Mouse (Mus musculus) heart, embryonic 10.5 days (tissue): ENCODE results near the gene Ralgps1. TPM values are rescaled to one million over a fixed set of nuclear protein-coding genes. Genes with fewer than 3 reads are reported as not detected.
A peak's percentile ranks its signal among the peaks of the same experiment; 100 is the strongest.
"Not testable (repeated sequence)": the region's sequence is repeated elsewhere in the genome, so short reads cannot be mapped to it uniquely, and the experiment has no call there.

ENCODE experiments used
- DNase-seq: peaks from one replicate; pipeline ENCODE4 v3.0.0-alpha.2; 2017; ENCODE audit warnings: low spot score
- H3K27ac ChIP-seq: fragments of 300-500 bp; sonication (generic); 2 replicates; pipeline ENCODE4 v1.5.1; 2016; ENCODE audit warnings: mild to moderate bottlenecking
- H3K27me3 ChIP-seq: fragments of 300-500 bp; sonication (generic); 2 replicates; pipeline ENCODE4 v1.6.1; 2016; ENCODE audit warnings: mild to moderate bottlenecking; ENCODE audit not compliant: poor library complexity, insufficient read depth, severe bottlenecking
- H3K36me3 ChIP-seq: fragments of 300-500 bp; sonication (generic); 2 replicates; pipeline ENCODE4 v1.6.1; 2016; ENCODE audit warnings: mild to moderate bottlenecking, moderate library complexity
- H3K4me1 ChIP-seq: fragments of 300-500 bp; sonication (generic); 2 replicates; pipeline ENCODE4 v1.6.1; 2016; ENCODE audit warnings: mild to moderate bottlenecking
- H3K4me3 ChIP-seq: fragments of 300-500 bp; sonication (generic); 2 replicates; pipeline ENCODE4 v1.5.1; 2016; ENCODE audit warnings: mild to moderate bottlenecking, moderate library complexity
- H3K9me3 ChIP-seq: fragments of 300-500 bp; sonication (generic); 2 replicates; pipeline ENCODE4 v1.6.1; 2016; ENCODE audit warnings: mild to moderate bottlenecking, moderate library complexity
- WGBS: fragments of 180-500 bp; shearing (Covaris S2); methylation state at CpG from one replicate; pipeline ENCODE4 v1.1.7; 2016; 5-methylcytosine and 5-hydroxymethylcytosine counted together
- polyA plus RNA-seq: library from polyadenylated mRNA; unstranded; fragments of >200 nt; fragmentation: Nextera tagmentation; extraction: Ambion mirVana; gene quantifications from 2 replicates; pipeline ENCODE4 v1.2.1, GENCODE M21; 2016

Ralgps1 gene
- polyA plus RNA-seq, 1 experiment from 2014 or later: 3.8 TPM

GRCm38 (mm10) chr2:33335789-33336188 is 35.5 kb downstream of the Ralgps1 start:
- Histone ChIP-seq H3K27ac (no peak overlapping the region), H3K4me1 (no peaks in the 10 kb centered on the region), H3K27me3 (no peaks in the 10 kb centered on the region), H3K4me3 (no peak overlapping the region), H3K36me3 (peaks cover 22% of the 10 kb centered on the region), H3K9me3 (no peaks in the 10 kb centered on the region)
- no peak for DNase-seq

- WGBS: 79% methylated on average over 2 of the region's 3 CpGs
- DNase-seq: no peak
- Histone ChIP-seq H3K4me1 (no peaks in the 10 kb centered on the region), H3K4me3 (no peak overlapping the region), H3K27ac (no peak overlapping the region), H3K9me3 (no peaks in the 10 kb centered on the region), H3K27me3 (no peaks in the 10 kb centered on the region), H3K36me3 (0 out of 2 replicates have a peak, but pooled peaks cover under 1% of the 10 kb centered on the region)
Observed at GRCm38 (mm10) chr2:33329622-33330021, 41.7 kb downstream of the Ralgps1 start.

DNA sequence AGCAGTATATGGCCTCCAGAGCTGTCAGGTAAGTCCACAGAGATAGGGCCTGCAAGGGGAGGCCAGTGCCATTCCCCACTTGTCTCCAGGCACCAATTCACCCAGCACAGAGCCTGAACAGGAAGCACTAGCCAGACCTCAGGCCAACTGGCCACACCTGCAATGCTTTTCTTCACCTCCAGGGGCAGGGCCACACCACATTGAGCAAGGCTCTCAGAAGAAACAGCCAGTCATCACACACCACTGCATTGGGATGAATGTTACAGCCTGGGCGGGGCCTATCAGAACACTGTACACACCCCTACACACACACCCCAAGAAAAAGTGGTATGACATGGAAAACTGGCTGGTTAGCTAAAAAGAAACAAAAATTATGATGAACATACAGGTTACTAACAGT is 42.3 kb downstream of the Ralgps1 start:
- H3K9me3 ChIP-seq: no peaks in the 10 kb centered on the region
- H3K27me3 ChIP-seq: no peaks in the 10 kb centered on the region
- 92% methylated on average over 1 of the region's 1 CpGs for WGBS
- no peaks in the 10 kb centered on the region for H3K36me3 ChIP-seq
- no peak for DNase-seq
- H3K4me1 ChIP-seq: peaks cover 5% of the 10 kb centered on the region; the same call in 1 of the 2 replicates
- no peak overlapping the region for H3K27ac ChIP-seq
- no peak overlapping the region for H3K4me3 ChIP-seq

DNA sequence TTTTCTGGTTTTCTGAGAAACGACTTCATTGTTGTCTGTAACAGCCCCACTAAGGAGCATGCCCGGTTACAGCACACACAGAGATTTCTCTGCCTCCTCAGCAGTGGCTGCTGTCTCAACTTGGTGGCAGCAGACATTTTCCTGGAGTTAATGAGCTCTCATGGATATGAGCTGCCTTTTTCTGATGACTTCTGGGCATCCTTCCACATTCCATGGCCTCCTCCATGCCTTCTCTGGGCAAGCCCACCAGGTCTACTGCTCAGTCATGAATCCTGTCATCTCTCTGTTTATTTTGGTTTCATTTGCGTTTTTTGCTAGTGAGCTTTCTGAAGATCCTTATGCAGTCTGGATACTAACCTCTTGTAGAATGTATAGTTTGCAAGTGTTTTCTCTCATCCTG is 45.9 kb downstream of the Ralgps1 start:
- H3K9me3 ChIP-seq: no peaks in the 10 kb centered on the region
- no peaks in the 10 kb centered on the region for H3K36me3 ChIP-seq
- DNase-seq: no peak
- H3K4me1 ChIP-seq: peaks cover 26% of the 10 kb centered on the region
- 67% methylated on average over 3 of the region's 3 CpGs for WGBS
- no peaks in the 10 kb centered on the region for H3K27me3 ChIP-seq
- H3K4me3 ChIP-seq: no peak overlapping the region
- H3K27ac ChIP-seq: no peak overlapping the region

- no peak overlapping the region for H3K4me3 ChIP-seq
- H3K4me1 ChIP-seq: peaks cover 38% of the 10 kb centered on the region
- H3K36me3 ChIP-seq: no peaks in the 10 kb centered on the region
- no peaks in the 10 kb centered on the region for H3K27me3 ChIP-seq
- H3K9me3 ChIP-seq: no peaks in the 10 kb centered on the region
- no peak for DNase-seq
- H3K27ac ChIP-seq: no peak overlapping the region
- 73% methylated on average over 8 of the region's 8 CpGs for WGBS
Observed at GRCm38 (mm10) chr2:33323799-33324595, 47.3 kb downstream of the Ralgps1 start.

DNA sequence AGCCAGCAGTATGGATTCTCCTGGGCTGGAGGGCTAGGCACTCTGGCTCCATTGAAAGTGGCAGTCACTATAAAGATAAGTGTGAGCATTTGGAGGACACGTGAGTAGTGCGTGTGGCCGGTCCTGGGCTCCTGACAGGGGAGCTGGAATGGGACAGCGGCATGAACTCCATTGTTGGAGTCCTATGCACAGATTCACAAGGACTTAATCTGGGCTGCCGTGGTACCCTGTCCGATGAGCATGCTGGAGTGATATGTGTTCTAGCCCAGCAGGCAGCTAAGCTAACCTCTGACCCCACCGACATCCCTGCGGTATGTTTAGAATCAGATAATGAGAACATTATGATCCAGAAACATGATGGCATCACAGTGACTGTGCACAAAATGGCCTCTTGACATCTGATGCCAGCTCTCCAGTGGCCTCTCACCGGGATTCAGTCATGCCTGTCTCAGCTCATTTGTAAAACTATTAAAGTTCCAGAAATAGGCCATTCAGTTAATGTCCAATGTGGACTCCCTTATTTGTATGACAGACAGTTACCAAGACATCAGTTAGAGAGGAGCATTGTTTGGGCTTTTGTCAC is 48.2 kb downstream of the Ralgps1 start:
- not testable (repeated sequence) for DNase-seq, H3K9me3 ChIP-seq, H3K27me3 ChIP-seq, H3K4me3 ChIP-seq, H3K27ac ChIP-seq, H3K36me3 ChIP-seq
- WGBS: 87% methylated on average over 9 of the region's 9 CpGs
- peaks cover 45% of the 10 kb centered on the region for H3K4me1 ChIP-seq

DNA sequence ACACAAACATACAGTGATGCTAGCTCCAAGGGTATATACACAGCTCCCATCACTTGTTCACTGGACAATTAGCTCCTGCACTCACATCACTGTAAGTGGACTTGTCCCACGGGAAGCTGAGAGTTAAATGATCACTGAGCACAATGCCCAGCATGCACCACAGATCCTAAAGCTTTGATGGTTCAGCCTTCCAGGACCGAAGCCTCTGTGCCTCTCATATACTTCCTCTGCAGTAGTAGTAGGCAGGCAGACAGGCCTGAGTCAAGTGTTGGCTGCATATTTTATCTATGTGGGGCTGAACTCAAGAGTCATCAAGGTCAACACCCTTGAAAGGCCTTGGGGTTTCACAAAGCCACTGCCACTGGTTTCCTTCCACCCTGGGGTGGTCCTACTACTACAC is 49.6 kb downstream of the Ralgps1 start:
- Histone ChIP-seq H3K36me3 (no peaks in the 10 kb centered on the region), H3K9me3 (no peaks in the 10 kb centered on the region), H3K4me3 (no peak overlapping the region), H3K4me1 (peaks cover 55% of the 10 kb centered on the region), H3K27ac (no peak overlapping the region), H3K27me3 (no peaks in the 10 kb centered on the region)
- no peak for DNase-seq
- WGBS: 72% methylated on average over 2 of the region's 2 CpGs

DNA sequence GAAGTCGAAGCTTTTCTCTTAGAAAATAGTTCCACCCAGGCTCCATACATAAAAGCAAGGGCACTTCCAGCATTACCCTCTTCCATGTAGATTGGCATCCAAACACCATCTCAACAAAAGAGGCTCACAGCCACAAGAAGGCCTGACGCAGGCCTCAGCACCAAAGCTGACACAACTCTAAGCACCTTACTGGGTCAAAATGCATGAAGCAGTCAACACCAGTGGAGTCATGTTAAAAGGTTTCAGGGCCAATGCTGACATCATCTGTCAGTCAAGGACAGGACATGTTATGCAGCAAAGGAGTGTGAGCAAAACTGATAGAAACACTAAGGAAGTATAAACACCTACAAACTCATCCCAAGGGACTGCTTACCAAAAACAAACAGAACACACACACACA is 50.3 kb downstream of the Ralgps1 start:
- H3K36me3 ChIP-seq: no peaks in the 10 kb centered on the region
- H3K9me3 ChIP-seq: no peaks in the 10 kb centered on the region
- WGBS: 80% methylated on average over 2 of the region's 2 CpGs
- no peak overlapping the region for H3K4me3 ChIP-seq
- no peak overlapping the region for H3K27ac ChIP-seq
- H3K27me3 ChIP-seq: no peaks in the 10 kb centered on the region
- peaks cover 61% of the 10 kb centered on the region for H3K4me1 ChIP-seq
- no peak for DNase-seq

- no peak for DNase-seq
- peaks cover 66% of the 10 kb centered on the region for H3K4me1 ChIP-seq
- WGBS: 21% methylated on average over 3 of the region's 3 CpGs
Observed at GRCm38 (mm10) chr2:33320568-33320967, 50.7 kb downstream of the Ralgps1 start.

GRCm38 (mm10) chr2:33319934-33320333 is 51.4 kb downstream of the Ralgps1 start:
- no peaks in the 10 kb centered on the region for H3K9me3 ChIP-seq
- no peak overlapping the region for H3K4me3 ChIP-seq
- 0 out of 2 replicates have a peak overlapping the region, but pooled peaks have one; percentile 36 for H3K27ac ChIP-seq
- no peaks in the 10 kb centered on the region for H3K36me3 ChIP-seq
- no peak for DNase-seq
- H3K4me1 ChIP-seq: peaks cover 72% of the 10 kb centered on the region
- WGBS: 92% methylated on average over 1 of the region's 1 CpGs
- H3K27me3 ChIP-seq: no peaks in the 10 kb centered on the region

More at GRCm38 (mm10) chr2:33320568-33320967, 50.7 kb downstream of the Ralgps1 start:
- Histone ChIP-seq H3K27me3 (no peaks in the 10 kb centered on the region), H3K4me3 (no peak overlapping the region), H3K27ac (no peak overlapping the region), H3K9me3 (no peaks in the 10 kb centered on the region), H3K36me3 (no peaks in the 10 kb centered on the region)

- H3K4me1 ChIP-seq: peaks cover 77% of the 10 kb centered on the region
- H3K36me3 ChIP-seq: no peaks in the 10 kb centered on the region
- H3K27ac ChIP-seq: 0 out of 2 replicates have a peak overlapping the region, but pooled peaks have one; percentile 36
- 76% methylated on average over 5 of the region's 5 CpGs for WGBS
- no peak for DNase-seq
- no peak overlapping the region for H3K4me3 ChIP-seq
- no peaks in the 10 kb centered on the region for H3K9me3 ChIP-seq
- H3K27me3 ChIP-seq: no peaks in the 10 kb centered on the region
Observed at GRCm38 (mm10) chr2:33319455-33319854, 51.8 kb downstream of the Ralgps1 start.

- H3K4me1 ChIP-seq: peaks cover 72% of the 10 kb centered on the region
Observed at GRCm38 (mm10) chr2:33318491-33318964, 52.8 kb downstream of the Ralgps1 start.

DNA sequence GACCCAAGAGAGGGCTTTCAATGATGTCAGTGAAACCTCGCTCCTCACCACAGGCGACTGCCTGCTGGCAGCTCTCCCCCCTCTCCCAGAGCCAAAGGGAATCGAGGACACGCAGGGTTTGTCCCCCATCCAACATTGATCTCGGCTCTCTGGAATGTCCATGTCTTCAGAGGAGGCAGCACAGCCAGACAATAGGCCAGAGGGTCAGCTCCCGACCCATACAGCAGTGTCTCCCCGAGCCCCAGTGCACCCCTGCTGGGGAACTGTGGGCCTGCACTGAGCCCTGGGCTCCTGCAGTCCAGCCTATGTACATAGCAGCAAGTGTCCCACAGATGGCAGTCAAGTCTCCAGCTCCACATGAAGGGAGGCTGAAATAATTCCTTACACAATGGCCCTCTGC is 54.8 kb downstream of the Ralgps1 start:
- H3K9me3 ChIP-seq: no peaks in the 10 kb centered on the region
- H3K27ac ChIP-seq: peak overlapping the region; percentile 79
- peaks cover 65% of the 10 kb centered on the region for H3K4me1 ChIP-seq
- no peaks in the 10 kb centered on the region for H3K27me3 ChIP-seq
- DNase-seq: peak; percentile 92
- 27% methylated on average over 7 of the region's 7 CpGs for WGBS
- H3K36me3 ChIP-seq: no peaks in the 10 kb centered on the region
- H3K4me3 ChIP-seq: no peak overlapping the region

More at GRCm38 (mm10) chr2:33318491-33318964, 52.8 kb downstream of the Ralgps1 start:
- Histone ChIP-seq H3K27ac (no peak overlapping the region), H3K36me3 (no peaks in the 10 kb centered on the region), H3K27me3 (no peaks in the 10 kb centered on the region), H3K4me3 (no peak overlapping the region), H3K9me3 (no peaks in the 10 kb centered on the region)
- 71% methylated on average over 8 of the region's 8 CpGs for WGBS
- no peak for DNase-seq
